Mouse (Mus musculus) forebrain, postnatal 0 days (tissue): Measurements from ENCODE around the gene Gm6337. TPM values are rescaled to one million over a fixed set of nuclear protein-coding genes. Genes with fewer than 3 reads are reported as not detected.
"Not testable (repeated sequence)": the region's sequence is repeated elsewhere in the genome, so short reads cannot be mapped to it uniquely, and the experiment has no call there.

ENCODE experiments used
- ATAC-seq: fragments of 200-750 bp; cut with Nextera tagmentation; 2 replicates; pipeline ENCODE4 v1.8.0; 2017; ENCODE audit warnings: mild to moderate bottlenecking, moderate library complexity
- DNase-seq: peaks from one replicate; pipeline ENCODE4 v3.0.0-alpha.2; 2015
- H3K27ac ChIP-seq: fragments of 300-500 bp; sonication (generic); 2 replicates; pipeline ENCODE4 v1.5.1; 2014; ENCODE audit warnings: low read depth, mild to moderate bottlenecking, antibody characterized with exemption, low read length, moderate library complexity, mixed read lengths
- H3K27me3 ChIP-seq: fragments of 300-500 bp; sonication (generic); 2 replicates; pipeline ENCODE4 v1.6.1; 2014; ENCODE audit warnings: mild to moderate bottlenecking, low read length, mixed read lengths; ENCODE audit not compliant: insufficient read depth
- H3K36me3 ChIP-seq: fragments of 300-500 bp; sonication (generic); 2 replicates; pipeline ENCODE4 v1.6.1; 2014; ENCODE audit warnings: mild to moderate bottlenecking, moderate library complexity; ENCODE audit not compliant: insufficient read depth
- H3K4me1 ChIP-seq: fragments of 300-500 bp; sonication (generic); 2 replicates; pipeline ENCODE4 v1.6.1; 2014; ENCODE audit warnings: antibody characterized with exemption; ENCODE audit not compliant: insufficient read depth
- H3K4me2 ChIP-seq: fragments of 300-500 bp; sonication (generic); 2 replicates; pipeline ENCODE4 v1.6.1; 2014; ENCODE audit warnings: low read depth, mild to moderate bottlenecking, moderate library complexity
- H3K4me3 ChIP-seq: fragments of 300-500 bp; sonication (generic); 2 replicates; pipeline ENCODE4 v1.5.1; 2014; ENCODE audit warnings: low read depth, low read length, mixed read lengths
- H3K9ac ChIP-seq: fragments of 300-500 bp; sonication (generic); 2 replicates; pipeline ENCODE4 v1.6.1; 2014; ENCODE audit warnings: mild to moderate bottlenecking
- H3K9me3 ChIP-seq: fragments of 300-500 bp; sonication (generic); 2 replicates; pipeline ENCODE4 v1.6.1; 2016; ENCODE audit warnings: low read length
- CTCF ChIP-seq: sonication (generic); IDR thresholded peaks from 2 replicates; pipeline ENCODE4 v1.5.1; 2016; ENCODE audit warnings: antibody characterized with exemption, control low read depth, low read depth
- WGBS: fragments of 180-500 bp; shearing (Covaris S2); extraction: QIAGEN DNeasy Blood & Tissue Kit; methylation state at CpG from one replicate; pipeline ENCODE4 v1.1.7; 2014; 5-methylcytosine and 5-hydroxymethylcytosine counted together
- polyA plus RNA-seq: library from polyadenylated mRNA; unstranded; fragments of >200 nt; fragmentation: Nextera tagmentation; extraction: Ambion mirVana; gene quantifications from 2 replicates; pipeline ENCODE4 v1.2.1, GENCODE M21; 2015
- total RNA-seq: library from RNA; depleted of rRNA; stranded (reverse); fragments of >200 nt; gene quantifications from 2 replicates; pipeline ENCODE4 v1.2.3, GENCODE M21; 2014; rRNA removed

Gm6337 gene
- total RNA-seq (not detected in 2 replicates), polyA plus RNA-seq (not detected in 2 replicates)

- not testable (repeated sequence) for H3K9ac ChIP-seq, H3K9me3 ChIP-seq, DNase-seq, H3K27ac ChIP-seq, H3K36me3 ChIP-seq, H3K4me1 ChIP-seq, H3K4me2 ChIP-seq, ATAC-seq, H3K27me3 ChIP-seq, H3K4me3 ChIP-seq
- 88% methylated on average over 2 of the region's 4 CpGs for WGBS
Measured at GRCm38 (mm10) chr14:6058167-6058566, at the start of gene Gm6337. Gene Gm6337 (minus strand): TSS chr14:6058267.

GRCm38 (mm10) chr14:6107500-6107899 lies 49.4 kb upstream of the Gm6337 start:
- not testable (repeated sequence) for H3K9me3 ChIP-seq, H3K27me3 ChIP-seq, ATAC-seq, H3K27ac ChIP-seq, H3K4me1 ChIP-seq, H3K36me3 ChIP-seq, H3K9ac ChIP-seq
- WGBS: 7% methylated on average over 8 of the region's 9 CpGs
- H3K4me3 ChIP-seq: peak overlapping the region; percentile 29; the same call in 1 of the 2 replicates
- DNase-seq: peak; percentile 16
- TF ChIP-seq CTCF: peak; percentile 26
- H3K4me2 ChIP-seq: peak overlapping the region; percentile 46

- not testable (repeated sequence) for H3K27me3 ChIP-seq, H3K9me3 ChIP-seq, H3K27ac ChIP-seq, DNase-seq, H3K9ac ChIP-seq, H3K36me3 ChIP-seq, ATAC-seq, H3K4me2 ChIP-seq, H3K4me3 ChIP-seq, H3K4me1 ChIP-seq
- WGBS: 89% methylated on average over 2 of the region's 3 CpGs
Measured at GRCm38 (mm10) chr14:6093842-6094241, 35.8 kb upstream of the Gm6337 start, which contains the start of gene Gm8206. Gene Gm8206 (minus strand): TSS chr14:6093942.

Other genes with a start within 250 kb of the Gm6337 start
- not detected in 2 replicates for gene Gm3424, start 227.9 kb downstream of the Gm6337 start, total RNA-seq
- not detected in 2 replicates for gene Gm3424, start 227.9 kb downstream of the Gm6337 start, polyA plus RNA-seq
- gene Gm8237, start 177.9 kb downstream of the Gm6337 start, total RNA-seq: 0.29 and 2.3 TPM in 2 replicates
- 0.30 and 0.98 TPM in 2 replicates for gene Gm8237, start 177.9 kb downstream of the Gm6337 start, polyA plus RNA-seq
- gene Gm3248, start 96.5 kb downstream of the Gm6337 start, total RNA-seq: 1.2 and 2.2 TPM in 2 replicates
- gene Gm3248, start 96.5 kb downstream of the Gm6337 start, polyA plus RNA-seq: 2.6 TPM in 2 replicates
- not detected in 2 replicates for gene Gm3453, start 79.1 kb downstream of the Gm6337 start, total RNA-seq
- not detected in 2 replicates for gene Gm3453, start 79.1 kb downstream of the Gm6337 start, polyA plus RNA-seq
- gene Gm8206, start 35.7 kb upstream of the Gm6337 start, total RNA-seq: 3.8 TPM in 2 replicates
- 4.7 and 5.2 TPM in 2 replicates for gene Gm8206, start 35.7 kb upstream of the Gm6337 start, polyA plus RNA-seq
- 4.8 and 5.6 TPM in 2 replicates for gene Gm3468, start 50.4 kb upstream of the Gm6337 start, total RNA-seq
- gene Gm3468, start 50.4 kb upstream of the Gm6337 start, polyA plus RNA-seq: 5.7 and 6.4 TPM in 2 replicates
- not detected in 2 replicates for gene Gm3476, start 67.5 kb upstream of the Gm6337 start, total RNA-seq
- not detected in 2 replicates for gene Gm3476, start 67.5 kb upstream of the Gm6337 start, polyA plus RNA-seq
- gene Gm21560, start 161.0 kb upstream of the Gm6337 start, total RNA-seq: not detected in 2 replicates
- gene Gm21560, start 161.0 kb upstream of the Gm6337 start, polyA plus RNA-seq: not detected in 2 replicates
- gene Gm3411, start 229.0 kb upstream of the Gm6337 start, total RNA-seq: 2.5 and 3.5 TPM in 2 replicates
- gene Gm3411, start 229.0 kb upstream of the Gm6337 start, polyA plus RNA-seq: 9.5 and 10.3 TPM in 2 replicates
- not detected in 2 replicates for gene Gm21103, start 246.6 kb upstream of the Gm6337 start, total RNA-seq
- 0.19 TPM in 1 of 2 replicates, not detected in the other for gene Gm21103, start 246.6 kb upstream of the Gm6337 start, polyA plus RNA-seq